Mouse (Mus musculus) MEL (cell line): Measurements from ENCODE around the gene Olfr697. TPM values are rescaled to one million over a fixed set of nuclear protein-coding genes. Genes with fewer than 3 reads are reported as not detected.
"Not testable (repeated sequence)": the region's sequence is repeated elsewhere in the genome, so short reads cannot be mapped to it uniquely, and the experiment has no call there.

Experiments
- DNase-seq: peaks from one replicate; pipeline ENCODE4 v3.0.0; 2011; ENCODE audit warnings: low read depth, low spot score
- H3K27ac ChIP-seq: 2 replicates; pipeline ENCODE4 v1.5.1; 2012; ENCODE audit warnings: low read depth, mild to moderate bottlenecking, control low read depth, low read length, moderate library complexity; ENCODE audit not compliant: control insufficient read depth
- H3K27me3 ChIP-seq, 2 experiments: fragments of 150-350 bp in 1 of 2; sonication (generic) in 1 of 2; 2 replicates each; pipeline ENCODE4 v1.6.1; 2012; ENCODE audit warnings: low read length in 2 of 2, mild to moderate bottlenecking in 2 of 2, improper control_type of control experiment in 1 of 2, moderate library complexity in 1 of 2; ENCODE audit not compliant: insufficient read depth in 2 of 2, control insufficient read depth in 1 of 2
- H3K36me3 ChIP-seq, 2 experiments: 2 replicates each; pipeline ENCODE4 v1.6.1; 2012 to 2014; ENCODE audit warnings: low read length in 2 of 2, improper control_type of control experiment in 1 of 2, inconsistent platforms in 1 of 2, mild to moderate bottlenecking in 1 of 2; ENCODE audit not compliant: insufficient read depth in 2 of 2, control insufficient read depth in 1 of 2
- H3K4me1 ChIP-seq, 2 experiments: fragments of 150-350 bp in 1 of 2; sonication (generic) in 1 of 2; 2 replicates each; pipeline ENCODE4 v1.6.1; 2012; ENCODE audit warnings: low read length in 2 of 2, improper control_type of control experiment in 1 of 2, mild to moderate bottlenecking in 1 of 2; ENCODE audit not compliant: insufficient read depth in 2 of 2, control insufficient read depth in 1 of 2
- H3K4me3 ChIP-seq, 2 experiments: fragments of 150-350 bp in 1 of 2; sonication (generic) in 1 of 2; 2 replicates each; pipeline ENCODE4 v1.5.1; 2012; ENCODE audit warnings: low read depth in 2 of 2, low read length in 2 of 2, mild to moderate bottlenecking in 2 of 2, moderate library complexity in 2 of 2, control low read depth in 1 of 2, improper control_type of control experiment in 1 of 2; ENCODE audit not compliant: control insufficient read depth in 1 of 2, insufficient read depth in 1 of 2
- H3K79me2 ChIP-seq: 2 replicates; pipeline ENCODE4 v1.6.1; 2012; ENCODE audit warnings: mild to moderate bottlenecking, low read length, moderate library complexity; ENCODE audit not compliant: control insufficient read depth, poor library complexity, insufficient read depth
- H3K9ac ChIP-seq: 2 replicates; pipeline ENCODE4 v1.6.1; 2012; ENCODE audit warnings: low read depth, mild to moderate bottlenecking, control low read depth, low read length, moderate library complexity; ENCODE audit not compliant: control insufficient read depth, poor library complexity, severe bottlenecking
- H3K9me3 ChIP-seq: fragments of 150-350 bp; sonication (generic); replicated peaks from 2 replicates; pipeline ENCODE4 v1.6.1; 2012; ENCODE audit warnings: mild to moderate bottlenecking, low read length, improper control_type of control experiment, moderate library complexity; ENCODE audit not compliant: insufficient read depth
- CHD2 ChIP-seq: IDR thresholded peaks from 2 replicates; pipeline ENCODE4 v1.6.1; 2011; ENCODE audit warnings: low read length, improper control_type of control experiment
- CTCF ChIP-seq, 3 experiments: IDR thresholded peaks in 2 of 3; conservative IDR thresholded peaks in 1 of 3; 2 replicates each; pipeline ENCODE4 v1.5.1; 2011 to 2012; ENCODE audit warnings: low read length in 3 of 3, low read depth in 2 of 3, mild to moderate bottlenecking in 2 of 3, improper control_type of control experiment in 1 of 3, inconsistent platforms in 1 of 3, mixed read lengths in 1 of 3, moderate library complexity in 1 of 3; ENCODE audit not compliant: control insufficient read depth in 1 of 3, insufficient read depth in 1 of 3, poor library complexity in 1 of 3, severe bottlenecking in 1 of 3
- ELF1 ChIP-seq: IDR thresholded peaks from 2 replicates; pipeline ENCODE4 v1.6.1; 2014; ENCODE audit warnings: low read depth, mild to moderate bottlenecking, inconsistent platforms, low read length, improper control_type of control experiment, moderate library complexity
- EP300 ChIP-seq, 2 experiments: IDR thresholded peaks; 2 replicates each; pipeline ENCODE4 v1.6.1; 2011; ENCODE audit warnings: improper control_type of control experiment in 2 of 2, low read length in 2 of 2, low read depth in 1 of 2, mild to moderate bottlenecking in 1 of 2
- GABPA ChIP-seq: IDR thresholded peaks from 2 replicates; pipeline ENCODE4 v1.6.1; 2012; ENCODE audit warnings: low read depth, mild to moderate bottlenecking, inconsistent platforms, low read length, improper control_type of control experiment, moderate library complexity
- GATA1 ChIP-seq: IDR thresholded peaks from 2 replicates; pipeline ENCODE4 v1.6.1; 2011; ENCODE audit warnings: low read depth, low read length, improper control_type of control experiment
- HCFC1 ChIP-seq: IDR thresholded peaks from 2 replicates; pipeline ENCODE4 v1.6.1; 2012; ENCODE audit warnings: low read depth, mild to moderate bottlenecking, inconsistent platforms, low read length, improper control_type of control experiment, moderate library complexity
- MEF2A ChIP-seq: IDR thresholded peaks from 2 replicates; pipeline ENCODE4 v1.6.1; 2014; ENCODE audit warnings: low read depth, mild to moderate bottlenecking, inconsistent platforms, low read length, improper control_type of control experiment; ENCODE audit not compliant: poor library complexity, insufficient replicate concordance, severe bottlenecking; ENCODE audit errors: extremely low read depth
- MXI1 ChIP-seq: IDR thresholded peaks from 2 replicates; pipeline ENCODE4 v1.6.1; 2011; ENCODE audit warnings: mild to moderate bottlenecking, low read depth, low read length, improper control_type of control experiment
- MYC ChIP-seq: IDR thresholded peaks from 2 replicates; pipeline ENCODE4 v1.6.1; 2011; ENCODE audit warnings: low read depth, mild to moderate bottlenecking, low read length, improper control_type of control experiment, moderate library complexity
- RAD21 ChIP-seq: IDR thresholded peaks from 2 replicates; pipeline ENCODE4 v1.6.1; 2011; ENCODE audit warnings: mild to moderate bottlenecking, low read depth, low read length, improper control_type of control experiment
- SMC3 ChIP-seq: IDR thresholded peaks from 2 replicates; pipeline ENCODE4 v1.6.1; 2011; ENCODE audit warnings: low read depth, low read length, improper control_type of control experiment
- TBP ChIP-seq: IDR thresholded peaks from 2 replicates; pipeline ENCODE4 v1.8.0; 2011; ENCODE audit warnings: low read depth, low read length, improper control_type of control experiment
- UBTF ChIP-seq: IDR thresholded peaks from 2 replicates; pipeline ENCODE4 v1.6.1; 2012; ENCODE audit warnings: low read depth, mild to moderate bottlenecking, inconsistent platforms, low read length, improper control_type of control experiment, moderate library complexity, borderline replicate concordance; ENCODE audit not compliant: insufficient read depth
- USF1 ChIP-seq: IDR thresholded peaks from 2 replicates; pipeline ENCODE4 v1.6.1; 2014; ENCODE audit warnings: low read depth, mild to moderate bottlenecking, inconsistent platforms, low read length, improper control_type of control experiment, moderate library complexity
- USF2 ChIP-seq, 2 experiments: IDR thresholded peaks; 2 replicates each; pipeline ENCODE4 v1.6.1; 2011 to 2012; ENCODE audit warnings: improper control_type of control experiment in 2 of 2, low read length in 2 of 2, borderline replicate concordance in 1 of 2, inconsistent platforms in 1 of 2, low read depth in 1 of 2, mild to moderate bottlenecking in 1 of 2; ENCODE audit not compliant: insufficient read depth in 1 of 2
- ZMIZ1 ChIP-seq: IDR thresholded peaks from 2 replicates; pipeline ENCODE4 v1.6.1; 2012; ENCODE audit warnings: low read depth, mild to moderate bottlenecking, inconsistent platforms, low read length, improper control_type of control experiment, moderate library complexity
- ZNF384 ChIP-seq: IDR thresholded peaks from 2 replicates; pipeline ENCODE4 v1.6.1; 2012; ENCODE audit warnings: low read depth, mild to moderate bottlenecking, inconsistent platforms, low read length, improper control_type of control experiment
- polyA plus RNA-seq, 2 experiments: library from polyadenylated mRNA; stranded (reverse) in 1 of 2; unstranded in 1 of 2; fragments of >175 nt in 1 of 2; fragments of >200 nt in 1 of 2; gene quantifications; 2 replicates each; pipeline versions ENCODE4 v1.2.1 to v1.2.4; 2012; ENCODE audit warnings: low replicate concordance in 2 of 2, low read depth in 1 of 2; ENCODE audit not compliant: insufficient read length in 2 of 2, insufficient read depth in 1 of 2, missing spikeins in 1 of 2
- total RNA-seq: library from RNA; depleted of rRNA; stranded (reverse); fragments of 300-350 nt; gene quantifications from 2 replicates; pipeline ENCODE4 v1.2.3, GENCODE M21; 2012

Gene Olfr697
- total and polyA plus RNA-seq, 3 experiments = not detected

GRCm38 (mm10) chr7:106745811-106746210 lies 3.6 kb upstream of the Olfr697 start:
- no peak overlapping the region for H3K4me3 ChIP-seq
- H3K4me1 ChIP-seq = no peaks in the 10 kb centered on the region
- TF ChIP-seq CHD2 (no peak), ZMIZ1 (no peak), ZNF384 (no peak), USF1 (no peak), HCFC1 (no peak), EP300 (IDR thresholded peaks at IDR 0.05; ENCODE audit: low read depth in 1 of 2, low read length in 2 of 2) (no peak), SMC3 (no peak)
- no peak overlapping the region for H3K9ac ChIP-seq
- DNase-seq = no peak
- no peaks in the 10 kb centered on the region for H3K27me3 ChIP-seq
- no peaks in the 10 kb centered on the region for H3K9me3 ChIP-seq
- no peak overlapping the region for H3K27ac ChIP-seq
- H3K79me2 ChIP-seq = no peaks in the 10 kb centered on the region
- no peaks in the 10 kb centered on the region for H3K36me3 ChIP-seq

GRCm38 (mm10) chr7:106737028-106737427 lies 5.2 kb downstream of the Olfr697 start:
- Histone ChIP-seq H3K27ac (no peak overlapping the region), H3K4me3 (no peak overlapping the region), H3K9me3 (no peaks in the 10 kb centered on the region), H3K27me3 (no peaks in the 10 kb centered on the region), H3K4me1 (no peaks in the 10 kb centered on the region), H3K36me3 (no peaks in the 10 kb centered on the region), H3K79me2 (no peaks in the 10 kb centered on the region), H3K9ac (no peak overlapping the region)
- no peak for DNase-seq
- TF ChIP-seq GATA1 (no peak), MYC (no peak), GABPA (no peak), MEF2A (no peak), CTCF (IDR thresholded peaks at IDR 0.05 in 2 of 3, conservative IDR thresholded peaks at IDR 0.05 in 1 of 3; ENCODE audit: control insufficient read depth in 1 of 3, insufficient read depth in 1 of 3, low read depth in 2 of 3, low read length in 3 of 3, poor library complexity in 1 of 3, severe bottlenecking in 1 of 3) (no peak), RAD21 (no peak)

- H3K27ac ChIP-seq = no peak overlapping the region
- no peak overlapping the region for H3K9ac ChIP-seq
- H3K79me2 ChIP-seq = no peaks in the 10 kb centered on the region
- no peaks in the 10 kb centered on the region for H3K9me3 ChIP-seq
- TF ChIP-seq GABPA = no peak
- TF ChIP-seq MXI1 = no peak
- TF ChIP-seq UBTF = no peak
- no peak for TF ChIP-seq ZNF384
- TF ChIP-seq USF2 (IDR thresholded peaks at IDR 0.05; ENCODE audit: borderline replicate concordance in 1 of 2, insufficient read depth in 1 of 2, low read depth in 1 of 2, low read length in 2 of 2) = no peak
- no peak for TF ChIP-seq ELF1
- TF ChIP-seq TBP = no peak
- H3K36me3 ChIP-seq = no peaks in the 10 kb centered on the region
- H3K4me1 ChIP-seq = no peaks in the 10 kb centered on the region
- H3K27me3 ChIP-seq = no peaks in the 10 kb centered on the region
- H3K4me3 ChIP-seq = no peak overlapping the region
- no peak for DNase-seq
Observed at GRCm38 (mm10) chr7:106733717-106734116, 8.5 kb downstream of the Olfr697 start.

GRCm38 (mm10) chr7:106725654-106726053 lies 16.6 kb downstream of the Olfr697 start:
- DNase-seq, H3K4me1 ChIP-seq, H3K4me3 ChIP-seq, H3K27ac ChIP-seq, H3K9me3 ChIP-seq, H3K27me3 ChIP-seq, H3K9ac ChIP-seq, H3K79me2 ChIP-seq, H3K36me3 ChIP-seq: not testable (repeated sequence)
